Mouse (Mus musculus) granulocyte monocyte progenitor cell, adult 5-6 weeks (primary cell): Measurements from ENCODE around the gene Tnfrsf25. TPM values are rescaled to one million over a fixed set of nuclear protein-coding genes. Genes with fewer than 3 reads are reported as not detected.
A peak's percentile ranks its signal among the peaks of the same experiment; 100 is the strongest.

Experiments
- ATAC-seq: replicated peaks from 2 replicates; pipeline ENCODE4 v1.8.0; 2016; ENCODE audit warnings: mild to moderate bottlenecking, moderate TSS enrichment, inconsistent platforms; ENCODE audit not compliant: poor library complexity, severe bottlenecking
- total RNA-seq, 2 experiments: library from RNA; stranded (forward) in 1 of 2; stranded (reverse) in 1 of 2; fragments of 200-712, 200-1000 nt in 1 of 2; fragments of >200 nt in 1 of 2; fragmentation: Nextera tagmentation in 1 of 2; gene quantifications; 2 replicates each; pipeline ENCODE4 v1.2.3; 2014 to 2017

Gene Tnfrsf25
- total RNA-seq, 2 experiments from 2014 or later: not detected

- no peak for ATAC-seq
Observed at GRCm38 (mm10) chr4:152136876-152137250, 21.1 kb downstream of the Tnfrsf25 start.

GRCm38 (mm10) chr4:152138497-152139260, 22.9 kb downstream of the Tnfrsf25 start:
- ATAC-seq: peak; percentile 85

- ATAC-seq: peak; percentile 53
Observed at GRCm38 (mm10) chr4:152140441-152140840, 24.7 kb downstream of the Tnfrsf25 start.

GRCm38 (mm10) chr4:152141521-152142135, 25.9 kb downstream of the Tnfrsf25 start:
- no peak for ATAC-seq

GRCm38 (mm10) chr4:152143632-152144031, 27.9 kb downstream of the Tnfrsf25 start:
- no peak for ATAC-seq

GRCm38 (mm10) chr4:152145473-152145872, 29.7 kb downstream of the Tnfrsf25 start:
- ATAC-seq: no peak

GRCm38 (mm10) chr4:152146033-152146827, 30.5 kb downstream of the Tnfrsf25 start:
- no peak for ATAC-seq

GRCm38 (mm10) chr4:152150546-152150945, 34.8 kb downstream of the Tnfrsf25 start:
- no peak for ATAC-seq

- no peak for ATAC-seq
Observed at GRCm38 (mm10) chr4:152151451-152151965, 35.8 kb downstream of the Tnfrsf25 start.

- peak; percentile 62 for ATAC-seq
Observed at GRCm38 (mm10) chr4:152151966-152152544, 36.3 kb downstream of the Tnfrsf25 start, which contains the start of gene Espn. Espn (minus strand) TSS chr4:152152371.

GRCm38 (mm10) chr4:152153771-152154177, 38.0 kb downstream of the Tnfrsf25 start:
- peak; percentile 68 for ATAC-seq

GRCm38 (mm10) chr4:152155019-152155418, 39.3 kb downstream of the Tnfrsf25 start:
- no peak for ATAC-seq

- peak; percentile 5; the same call in 1 of the 2 replicates for ATAC-seq
Observed at GRCm38 (mm10) chr4:152157779-152158584, 42.2 kb downstream of the Tnfrsf25 start.

GRCm38 (mm10) chr4:152158585-152159284, 43.0 kb downstream of the Tnfrsf25 start, which contains the start of gene Hes2:
Hes2 (plus strand) TSS chr4:152158867.
- peak; percentile 26 for ATAC-seq

- ATAC-seq: peak; percentile 40
Observed at GRCm38 (mm10) chr4:152159285-152159678, 43.5 kb downstream of the Tnfrsf25 start.

GRCm38 (mm10) chr4:152160748-152161147, 45.0 kb downstream of the Tnfrsf25 start:
- ATAC-seq: no peak

GRCm38 (mm10) chr4:152161601-152162000, 45.9 kb downstream of the Tnfrsf25 start:
- no peak for ATAC-seq

GRCm38 (mm10) chr4:152162748-152163147, 47.0 kb downstream of the Tnfrsf25 start:
- no peak for ATAC-seq
